Mouse (Mus musculus): ENCODE data around the gene Chic2. TPM values are rescaled to one million over a fixed set of nuclear protein-coding genes. Genes with fewer than 3 reads are reported as not detected.

Gene Chic2
- 9.5 and 11.4 TPM in 2 replicates for polyA plus RNA-seq (2012; ENCODE audit: low replicate concordance)

GRCm38 (mm10) chr5:75044310-75044904 lies at the start of gene Chic2:
Chic2 (minus strand) TSS chr5:75044774.

GRCm38 (mm10) chr5:75075383-75075941 lies 30.9 kb upstream of the Chic2 start, which contains the start of gene Gsx2:
Gsx2 (plus strand) TSS chr5:75075601.

Other genes with a start within 250 kb of the Chic2 start
- gene Gsx2, start 30.8 kb upstream of the Chic2 start, polyA plus RNA-seq (2012; ENCODE audit: low replicate concordance): not detected in 2 replicates
- 0.11 and 0.14 TPM in 2 replicates for gene Pdgfra, start 107.5 kb upstream of the Chic2 start, polyA plus RNA-seq (2012; ENCODE audit: low replicate concordance)

Data from leukemia stem cell, adult 10-12 weeks (primary cell).